Mouse (Mus musculus) MEL (cell line): ENCODE data around the gene Mgat1. TPM values are rescaled to one million over a fixed set of nuclear protein-coding genes. Genes with fewer than 3 reads are reported as not detected.

Experiments
- DNase-seq: peaks from one replicate; pipeline ENCODE4 v3.0.0; 2011; ENCODE audit warnings: low read depth, low spot score
- H3K27ac ChIP-seq: 2 replicates; pipeline ENCODE4 v1.5.1; 2012; ENCODE audit warnings: low read depth, mild to moderate bottlenecking, control low read depth, low read length, moderate library complexity; ENCODE audit not compliant: control insufficient read depth
- H3K27me3 ChIP-seq, 2 experiments: fragments of 150-350 bp in 1 of 2; sonication (generic) in 1 of 2; 2 replicates each; pipeline ENCODE4 v1.6.1; 2012; ENCODE audit warnings: low read length in 2 of 2, mild to moderate bottlenecking in 2 of 2, improper control_type of control experiment in 1 of 2, moderate library complexity in 1 of 2; ENCODE audit not compliant: insufficient read depth in 2 of 2, control insufficient read depth in 1 of 2
- H3K36me3 ChIP-seq, 2 experiments: 2 replicates each; pipeline ENCODE4 v1.6.1; 2012 to 2014; ENCODE audit warnings: low read length in 2 of 2, improper control_type of control experiment in 1 of 2, inconsistent platforms in 1 of 2, mild to moderate bottlenecking in 1 of 2; ENCODE audit not compliant: insufficient read depth in 2 of 2, control insufficient read depth in 1 of 2
- H3K4me1 ChIP-seq, 2 experiments: fragments of 150-350 bp in 1 of 2; sonication (generic) in 1 of 2; 2 replicates each; pipeline ENCODE4 v1.6.1; 2012; ENCODE audit warnings: low read length in 2 of 2, improper control_type of control experiment in 1 of 2, mild to moderate bottlenecking in 1 of 2; ENCODE audit not compliant: insufficient read depth in 2 of 2, control insufficient read depth in 1 of 2
- H3K4me3 ChIP-seq, 2 experiments: fragments of 150-350 bp in 1 of 2; sonication (generic) in 1 of 2; 2 replicates each; pipeline ENCODE4 v1.5.1; 2012; ENCODE audit warnings: low read depth in 2 of 2, low read length in 2 of 2, mild to moderate bottlenecking in 2 of 2, moderate library complexity in 2 of 2, control low read depth in 1 of 2, improper control_type of control experiment in 1 of 2; ENCODE audit not compliant: control insufficient read depth in 1 of 2, insufficient read depth in 1 of 2
- H3K79me2 ChIP-seq: 2 replicates; pipeline ENCODE4 v1.6.1; 2012; ENCODE audit warnings: mild to moderate bottlenecking, low read length, moderate library complexity; ENCODE audit not compliant: control insufficient read depth, poor library complexity, insufficient read depth
- H3K9ac ChIP-seq: 2 replicates; pipeline ENCODE4 v1.6.1; 2012; ENCODE audit warnings: low read depth, mild to moderate bottlenecking, control low read depth, low read length, moderate library complexity; ENCODE audit not compliant: control insufficient read depth, poor library complexity, severe bottlenecking
- H3K9me3 ChIP-seq: fragments of 150-350 bp; sonication (generic); replicated peaks from 2 replicates; pipeline ENCODE4 v1.6.1; 2012; ENCODE audit warnings: mild to moderate bottlenecking, low read length, improper control_type of control experiment, moderate library complexity; ENCODE audit not compliant: insufficient read depth
- CHD1 ChIP-seq: IDR thresholded peaks from 2 replicates; pipeline ENCODE4 v1.6.1; 2012; ENCODE audit warnings: low read depth, mild to moderate bottlenecking, inconsistent platforms, low read length, improper control_type of control experiment
- CHD2 ChIP-seq: IDR thresholded peaks from 2 replicates; pipeline ENCODE4 v1.6.1; 2011; ENCODE audit warnings: low read length, improper control_type of control experiment
- CTCF ChIP-seq, 3 experiments: IDR thresholded peaks in 2 of 3; conservative IDR thresholded peaks in 1 of 3; 2 replicates each; pipeline ENCODE4 v1.5.1; 2011 to 2012; ENCODE audit warnings: low read length in 3 of 3, low read depth in 2 of 3, mild to moderate bottlenecking in 2 of 3, improper control_type of control experiment in 1 of 3, inconsistent platforms in 1 of 3, mixed read lengths in 1 of 3, moderate library complexity in 1 of 3; ENCODE audit not compliant: control insufficient read depth in 1 of 3, insufficient read depth in 1 of 3, poor library complexity in 1 of 3, severe bottlenecking in 1 of 3
- E2F4 ChIP-seq: IDR thresholded peaks from 2 replicates; pipeline ENCODE4 v1.6.1; 2011; ENCODE audit warnings: low read depth, low read length, improper control_type of control experiment, borderline replicate concordance
- ELF1 ChIP-seq: IDR thresholded peaks from 2 replicates; pipeline ENCODE4 v1.6.1; 2014; ENCODE audit warnings: low read depth, mild to moderate bottlenecking, inconsistent platforms, low read length, improper control_type of control experiment, moderate library complexity
- EP300 ChIP-seq, 2 experiments: IDR thresholded peaks; 2 replicates each; pipeline ENCODE4 v1.6.1; 2011; ENCODE audit warnings: improper control_type of control experiment in 2 of 2, low read length in 2 of 2, low read depth in 1 of 2, mild to moderate bottlenecking in 1 of 2
- ETS1 ChIP-seq: IDR thresholded peaks from 2 replicates; pipeline ENCODE4 v1.6.1; 2012; ENCODE audit warnings: low read depth, mild to moderate bottlenecking, inconsistent platforms, low read length, improper control_type of control experiment, moderate library complexity
- GABPA ChIP-seq: IDR thresholded peaks from 2 replicates; pipeline ENCODE4 v1.6.1; 2012; ENCODE audit warnings: low read depth, mild to moderate bottlenecking, inconsistent platforms, low read length, improper control_type of control experiment, moderate library complexity
- GATA1 ChIP-seq: IDR thresholded peaks from 2 replicates; pipeline ENCODE4 v1.6.1; 2011; ENCODE audit warnings: low read depth, low read length, improper control_type of control experiment
- HCFC1 ChIP-seq: IDR thresholded peaks from 2 replicates; pipeline ENCODE4 v1.6.1; 2012; ENCODE audit warnings: low read depth, mild to moderate bottlenecking, inconsistent platforms, low read length, improper control_type of control experiment, moderate library complexity
- JUND ChIP-seq: IDR thresholded peaks from 2 replicates; pipeline ENCODE4 v1.6.1; 2011; ENCODE audit warnings: low read depth, mild to moderate bottlenecking, improper control_type of control experiment, low read length
- KAT2A ChIP-seq: conservative IDR thresholded peaks from 2 replicates; pipeline ENCODE4 v1.6.1; 2012; ENCODE audit warnings: low read depth, low read length, improper control_type of control experiment, inconsistent platforms
- MAFK ChIP-seq: IDR thresholded peaks from 2 replicates; pipeline ENCODE4 v1.6.1; 2011; ENCODE audit warnings: low read depth, mild to moderate bottlenecking, low read length, improper control_type of control experiment, borderline replicate concordance
- MAX ChIP-seq: IDR thresholded peaks from 2 replicates; pipeline ENCODE4 v1.6.1; 2011; ENCODE audit warnings: low read length, improper control_type of control experiment
- MAZ ChIP-seq: IDR thresholded peaks from 2 replicates; pipeline ENCODE4 v1.6.1; 2012; ENCODE audit warnings: low read depth, mild to moderate bottlenecking, inconsistent platforms, low read length, improper control_type of control experiment
- MEF2A ChIP-seq: IDR thresholded peaks from 2 replicates; pipeline ENCODE4 v1.6.1; 2014; ENCODE audit warnings: low read depth, mild to moderate bottlenecking, inconsistent platforms, low read length, improper control_type of control experiment; ENCODE audit not compliant: poor library complexity, insufficient replicate concordance, severe bottlenecking; ENCODE audit errors: extremely low read depth
- MXI1 ChIP-seq: IDR thresholded peaks from 2 replicates; pipeline ENCODE4 v1.6.1; 2011; ENCODE audit warnings: mild to moderate bottlenecking, low read depth, low read length, improper control_type of control experiment
- MYB ChIP-seq: IDR thresholded peaks from 2 replicates; pipeline ENCODE4 v1.6.1; 2011; ENCODE audit warnings: mild to moderate bottlenecking, low read depth, low read length, improper control_type of control experiment
- MYC ChIP-seq: IDR thresholded peaks from 2 replicates; pipeline ENCODE4 v1.6.1; 2011; ENCODE audit warnings: low read depth, mild to moderate bottlenecking, low read length, improper control_type of control experiment, moderate library complexity
- NELFE ChIP-seq: IDR thresholded peaks from 2 replicates; pipeline ENCODE4 v1.6.1; 2011; ENCODE audit warnings: low read depth, low read length, improper control_type of control experiment
- NRF1 ChIP-seq: IDR thresholded peaks from 2 replicates; pipeline ENCODE4 v1.6.1; 2014; ENCODE audit warnings: low read depth, mild to moderate bottlenecking, inconsistent platforms, low read length, improper control_type of control experiment, moderate library complexity; ENCODE audit not compliant: poor library complexity, insufficient read depth, severe bottlenecking
- POLR2A ChIP-seq, 2 experiments: IDR thresholded peaks; 2 replicates each; pipeline ENCODE4 v1.6.1; 2011 to 2012; ENCODE audit warnings: low read length in 2 of 2, mild to moderate bottlenecking in 2 of 2, control low read depth in 1 of 2, improper control_type of control experiment in 1 of 2, low read depth in 1 of 2, moderate library complexity in 1 of 2; ENCODE audit not compliant: control insufficient read depth in 1 of 2, insufficient read depth in 1 of 2, poor library complexity in 1 of 2
- POLR2AphosphoS2 ChIP-seq: IDR thresholded peaks from 2 replicates; pipeline ENCODE4 v1.6.1; 2011; ENCODE audit warnings: low read length, improper control_type of control experiment
- RAD21 ChIP-seq: IDR thresholded peaks from 2 replicates; pipeline ENCODE4 v1.6.1; 2011; ENCODE audit warnings: mild to moderate bottlenecking, low read depth, low read length, improper control_type of control experiment
- RCOR1 ChIP-seq: IDR thresholded peaks from 2 replicates; pipeline ENCODE4 v1.6.1; 2012; ENCODE audit warnings: low read depth, mild to moderate bottlenecking, inconsistent platforms, low read length, improper control_type of control experiment
- SIN3A ChIP-seq: IDR thresholded peaks from 2 replicates; pipeline ENCODE4 v1.6.1; 2012; ENCODE audit warnings: low read length, improper control_type of control experiment, inconsistent platforms
- SMC3 ChIP-seq: IDR thresholded peaks from 2 replicates; pipeline ENCODE4 v1.6.1; 2011; ENCODE audit warnings: low read depth, low read length, improper control_type of control experiment
- TAL1 ChIP-seq: IDR thresholded peaks from 2 replicates; pipeline ENCODE4 v1.6.1; 2012; ENCODE audit warnings: mild to moderate bottlenecking, inconsistent platforms, low read length, moderate library complexity, mixed read lengths
- TBP ChIP-seq: IDR thresholded peaks from 2 replicates; pipeline ENCODE4 v1.8.0; 2011; ENCODE audit warnings: low read depth, low read length, improper control_type of control experiment
- TCF12 ChIP-seq: IDR thresholded peaks from 2 replicates; pipeline ENCODE4 v1.6.1; 2014; ENCODE audit warnings: low read depth, mild to moderate bottlenecking, inconsistent platforms, low read length, improper control_type of control experiment, moderate library complexity
- UBTF ChIP-seq: IDR thresholded peaks from 2 replicates; pipeline ENCODE4 v1.6.1; 2012; ENCODE audit warnings: low read depth, mild to moderate bottlenecking, inconsistent platforms, low read length, improper control_type of control experiment, moderate library complexity, borderline replicate concordance; ENCODE audit not compliant: insufficient read depth
- USF1 ChIP-seq: IDR thresholded peaks from 2 replicates; pipeline ENCODE4 v1.6.1; 2014; ENCODE audit warnings: low read depth, mild to moderate bottlenecking, inconsistent platforms, low read length, improper control_type of control experiment, moderate library complexity
- USF2 ChIP-seq, 2 experiments: IDR thresholded peaks; 2 replicates each; pipeline ENCODE4 v1.6.1; 2011 to 2012; ENCODE audit warnings: improper control_type of control experiment in 2 of 2, low read length in 2 of 2, borderline replicate concordance in 1 of 2, inconsistent platforms in 1 of 2, low read depth in 1 of 2, mild to moderate bottlenecking in 1 of 2; ENCODE audit not compliant: insufficient read depth in 1 of 2
- ZC3H11A ChIP-seq: IDR thresholded peaks from 2 replicates; pipeline ENCODE4 v1.6.1; 2012; ENCODE audit warnings: low read depth, mild to moderate bottlenecking, inconsistent platforms, low read length, improper control_type of control experiment
- ZKSCAN1 ChIP-seq: IDR thresholded peaks from 2 replicates; pipeline ENCODE4 v1.6.1; 2012; ENCODE audit warnings: low read depth, mild to moderate bottlenecking, inconsistent platforms, low read length, improper control_type of control experiment, moderate library complexity
- ZMIZ1 ChIP-seq: IDR thresholded peaks from 2 replicates; pipeline ENCODE4 v1.6.1; 2012; ENCODE audit warnings: low read depth, mild to moderate bottlenecking, inconsistent platforms, low read length, improper control_type of control experiment, moderate library complexity
- ZNF384 ChIP-seq: IDR thresholded peaks from 2 replicates; pipeline ENCODE4 v1.6.1; 2012; ENCODE audit warnings: low read depth, mild to moderate bottlenecking, inconsistent platforms, low read length, improper control_type of control experiment
- polyA plus RNA-seq, 2 experiments: library from polyadenylated mRNA; stranded (reverse) in 1 of 2; unstranded in 1 of 2; fragments of >175 nt in 1 of 2; fragments of >200 nt in 1 of 2; gene quantifications; 2 replicates each; pipeline versions ENCODE4 v1.2.1 to v1.2.4; 2012; ENCODE audit warnings: low replicate concordance in 2 of 2, low read depth in 1 of 2; ENCODE audit not compliant: insufficient read length in 2 of 2, insufficient read depth in 1 of 2, missing spikeins in 1 of 2
- total RNA-seq: library from RNA; depleted of rRNA; stranded (reverse); fragments of 300-350 nt; gene quantifications from 2 replicates; pipeline ENCODE4 v1.2.3, GENCODE M21; 2012

Mgat1 gene
- total and polyA plus RNA-seq, 3 experiments: 41.1 to 44.3 TPM; not detected in 1

GRCm38 (mm10) chr11:49242944-49243626 is 906 bp upstream of the Mgat1 start:
- H3K27me3 ChIP-seq: no peaks in the 10 kb centered on the region
- H3K4me1 ChIP-seq: peaks cover 33 to 38% of the 10 kb centered on the region in 2 experiments
- H3K9me3 ChIP-seq: no peaks in the 10 kb centered on the region
- H3K9ac ChIP-seq: peak overlapping the region; percentile 51
- peak overlapping the region; percentile 58 for H3K27ac ChIP-seq
- peak; percentile 75 for DNase-seq
- H3K4me3 ChIP-seq: peak overlapping the region; percentile 62 to 65
- peaks cover 0 to 39% of the 10 kb centered on the region in 2 experiments; a peak in 2 of 4 replicates for H3K36me3 ChIP-seq
- H3K79me2 ChIP-seq: no peaks in the 10 kb centered on the region
- TF ChIP-seq ZC3H11A (no peak), TCF12 (no peak), USF1 (peak; percentile 90), KAT2A (no peak), CHD2 (no peak), POLR2AphosphoS2 (no peak), CHD1 (no peak; the same call in 1 of the 2 replicates), SIN3A (no peak), GABPA (no peak), MYB (no peak), E2F4 (no peak), RCOR1 (no peak), UBTF (no peak), TAL1 (no peak), ZMIZ1 (no peak), MAFK (no peak), RAD21 (no peak), NRF1 (no peak), ZNF384 (no peak), MEF2A (no peak; the same call in 1 of the 2 replicates), ETS1 (0 out of 2 replicates have a peak, but pooled peaks have one; percentile 41), EP300 (IDR thresholded peaks at IDR 0.05; ENCODE audit: low read depth in 1 of 2, low read length in 2 of 2) (no peak), NELFE (no peak), USF2 (IDR thresholded peaks at IDR 0.05; ENCODE audit: borderline replicate concordance in 1 of 2, insufficient read depth in 1 of 2, low read depth in 1 of 2, low read length in 2 of 2) (peak in 1 of 2 experiments; percentile 67; a peak in 1 of 4 replicates), MAX (peak; percentile 53; the same call in 1 of the 2 replicates), CTCF (IDR thresholded peaks at IDR 0.05 in 2 of 3, conservative IDR thresholded peaks at IDR 0.05 in 1 of 3; ENCODE audit: control insufficient read depth in 1 of 3, insufficient read depth in 1 of 3, low read depth in 2 of 3, low read length in 3 of 3, poor library complexity in 1 of 3, severe bottlenecking in 1 of 3) (no peak), ELF1 (no peak), SMC3 (no peak), JUND (no peak), MAZ (no peak), HCFC1 (no peak), GATA1 (peak; percentile 35; the same call in 1 of the 2 replicates), TBP (peak; percentile 61), MXI1 (no peak), MYC (peak; percentile 16; the same call in 1 of the 2 replicates), POLR2A (IDR thresholded peaks at IDR 0.05; ENCODE audit: control insufficient read depth in 1 of 2, insufficient read depth in 1 of 2, low read depth in 1 of 2, low read length in 2 of 2, poor library complexity in 1 of 2) (no peak), ZKSCAN1 (no peak)
